Mouse (Mus musculus) forebrain, embryonic 16.5 days (tissue): ENCODE data around the gene Tecpr2. TPM values are rescaled to one million over a fixed set of nuclear protein-coding genes. Genes with fewer than 3 reads are reported as not detected.
A peak's percentile ranks its signal among the peaks of the same experiment; 100 is the strongest.

Source experiments
- ATAC-seq: fragments of 200-750 bp; cut with Nextera tagmentation; 2 replicates; pipeline ENCODE4 v1.8.0; 2017; ENCODE audit warnings: mild to moderate bottlenecking, moderate library complexity
- H3K27ac ChIP-seq: fragments of 300-500 bp; sonication (generic); 2 replicates; pipeline ENCODE4 v1.5.1; 2014; ENCODE audit warnings: low read length, control low read depth
- H3K27me3 ChIP-seq: fragments of 300-500 bp; sonication (generic); replicated peaks from 2 replicates; pipeline ENCODE4 v1.6.1; 2014; ENCODE audit warnings: low read length; ENCODE audit not compliant: control insufficient read depth, insufficient read depth
- H3K36me3 ChIP-seq: fragments of 300-500 bp; sonication (generic); 2 replicates; pipeline ENCODE4 v1.6.1; 2014; ENCODE audit not compliant: control insufficient read depth, insufficient read depth
- H3K4me1 ChIP-seq: fragments of 300-500 bp; sonication (generic); replicated peaks from 2 replicates; pipeline ENCODE4 v1.6.1; 2014; ENCODE audit warnings: low read length; ENCODE audit not compliant: control insufficient read depth, insufficient read depth
- H3K4me2 ChIP-seq: fragments of 300-500 bp; sonication (generic); 2 replicates; pipeline ENCODE4 v1.6.1; 2014; ENCODE audit warnings: mild to moderate bottlenecking, low read length, control low read depth
- H3K4me3 ChIP-seq: fragments of 300-500 bp; sonication (generic); replicated peaks from 2 replicates; pipeline ENCODE4 v1.5.1; 2014; ENCODE audit warnings: mild to moderate bottlenecking, low read length, control low read depth
- H3K9ac ChIP-seq: fragments of 300-500 bp; sonication (generic); replicated peaks from 2 replicates; pipeline ENCODE4 v1.6.1; 2014; ENCODE audit warnings: low read depth, low read length, control low read depth
- H3K9me3 ChIP-seq: fragments of 300-500 bp; sonication (generic); 2 replicates; pipeline ENCODE4 v1.6.1; 2016; ENCODE audit warnings: low read length; ENCODE audit not compliant: control insufficient read depth
- WGBS: fragments of 180-500 bp; shearing (Covaris S2); extraction: QIAGEN DNeasy Blood & Tissue Kit; methylation state at CpG from one replicate; pipeline ENCODE4 v1.1.7; 2014; 5-methylcytosine and 5-hydroxymethylcytosine counted together
- polyA plus RNA-seq: library from polyadenylated mRNA; unstranded; fragments of >200 nt; fragmentation: Nextera tagmentation; extraction: Ambion mirVana; gene quantifications from 2 replicates; pipeline ENCODE4 v1.2.1, GENCODE M21; 2015

The Tecpr2 gene
- polyA plus RNA-seq, 1 experiment from 2014 or later: 9.3 TPM

GRCm38 (mm10) chr12:110891887-110892286 lies 2.8 kb downstream of the Tecpr2 start:
- Histone ChIP-seq H3K36me3 (no peaks in the 10 kb centered on the region), H3K4me3 (no peak overlapping the region), H3K4me1 (peaks cover 21% of the 10 kb centered on the region), H3K27ac (no peak overlapping the region), H3K4me2 (no peak overlapping the region), H3K9ac (no peak overlapping the region), H3K9me3 (no peaks in the 10 kb centered on the region), H3K27me3 (no peaks in the 10 kb centered on the region)
- WGBS: 88% methylated on average over 1 of the region's 1 CpGs
- no peak for ATAC-seq

DNA sequence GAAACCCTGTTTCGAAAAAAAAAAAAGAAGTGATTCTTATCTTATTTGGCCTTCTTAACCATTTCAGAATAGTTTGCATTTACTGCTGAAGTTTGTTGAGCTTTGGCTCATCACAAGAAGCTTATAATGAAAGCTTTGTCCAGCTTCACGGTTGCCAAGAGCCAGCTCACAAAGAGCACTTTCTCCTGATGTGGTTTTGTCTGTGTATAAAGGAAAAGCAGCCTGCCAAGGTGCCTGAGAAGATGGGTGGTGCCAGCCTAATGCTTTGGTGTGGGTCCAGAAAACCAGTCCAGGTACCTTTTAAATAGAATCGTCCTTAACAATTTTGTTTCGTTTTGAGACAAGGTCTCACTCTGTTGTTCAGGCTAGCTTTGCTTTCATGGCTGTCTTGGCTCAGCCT lies 13.0 kb downstream of the Tecpr2 start:
- ATAC-seq: no peak
- H3K4me3 ChIP-seq: no peak overlapping the region
- H3K4me1 ChIP-seq: no peaks in the 10 kb centered on the region
- H3K27ac ChIP-seq: no peak overlapping the region
- H3K27me3 ChIP-seq: no peaks in the 10 kb centered on the region
- H3K9ac ChIP-seq: no peak overlapping the region
- no peaks in the 10 kb centered on the region for H3K36me3 ChIP-seq
- no peak overlapping the region for H3K4me2 ChIP-seq
- 54% methylated on average over 4 of the region's 4 CpGs for WGBS
- H3K9me3 ChIP-seq: no peaks in the 10 kb centered on the region

DNA sequence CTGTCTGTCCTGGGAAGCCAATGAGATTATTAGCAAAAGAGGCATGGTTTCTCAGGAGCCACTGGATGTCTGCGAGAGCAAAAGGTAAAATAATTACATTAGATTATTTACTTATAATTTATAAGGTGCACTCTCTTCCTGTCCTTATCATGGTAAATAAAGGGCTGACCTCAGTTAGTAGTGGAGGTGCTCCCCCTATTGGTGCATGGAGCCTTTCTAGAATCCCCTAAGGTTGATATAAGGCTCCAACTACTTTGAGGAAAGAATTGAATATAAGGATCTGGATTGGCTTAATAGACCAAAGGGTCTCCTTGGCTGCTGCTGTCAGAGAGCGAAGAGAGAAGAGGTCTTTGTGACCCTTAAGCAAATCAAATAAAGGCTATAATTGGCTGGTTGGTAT lies 14.5 kb downstream of the Tecpr2 start:
- 87% methylated on average over 2 of the region's 2 CpGs for WGBS
- H3K9me3 ChIP-seq: no peaks in the 10 kb centered on the region
- no peak for ATAC-seq
- no peaks in the 10 kb centered on the region for H3K4me1 ChIP-seq
- H3K9ac ChIP-seq: no peak overlapping the region
- H3K27me3 ChIP-seq: no peaks in the 10 kb centered on the region
- H3K27ac ChIP-seq: no peak overlapping the region
- H3K4me3 ChIP-seq: no peak overlapping the region
- no peaks in the 10 kb centered on the region for H3K36me3 ChIP-seq
- H3K4me2 ChIP-seq: no peak overlapping the region

DNA sequence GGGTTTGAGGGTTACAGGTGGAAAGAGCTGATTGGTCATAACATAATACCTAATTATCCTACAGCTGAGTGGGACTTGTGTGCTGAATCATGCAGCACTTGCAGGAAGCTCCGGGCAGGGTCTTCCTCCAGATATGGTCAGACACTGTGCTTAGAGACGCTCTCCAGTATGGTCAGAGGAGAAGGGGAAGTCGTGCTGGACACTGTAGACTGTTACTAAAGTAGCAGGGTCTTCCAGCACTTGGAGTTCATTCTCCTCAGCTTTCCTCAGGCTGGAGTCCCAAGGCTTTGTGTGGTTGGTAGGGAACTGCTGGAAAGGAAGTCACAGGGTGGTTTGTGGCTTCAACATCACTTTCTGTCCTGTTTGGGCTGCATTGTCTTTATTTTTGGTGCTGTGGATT lies 18.8 kb downstream of the Tecpr2 start:
- Histone ChIP-seq H3K4me2 (no peak overlapping the region), H3K9ac (no peak overlapping the region), H3K9me3 (no peaks in the 10 kb centered on the region), H3K27ac (no peak overlapping the region), H3K4me3 (no peak overlapping the region), H3K27me3 (no peaks in the 10 kb centered on the region), H3K4me1 (no peaks in the 10 kb centered on the region), H3K36me3 (no peaks in the 10 kb centered on the region)
- WGBS: 93% methylated on average over 3 of the region's 3 CpGs
- no peak for ATAC-seq

- 97% methylated on average over 2 of the region's 2 CpGs for WGBS
- no peak overlapping the region for H3K4me3 ChIP-seq
- H3K4me2 ChIP-seq: no peak overlapping the region
- no peaks in the 10 kb centered on the region for H3K4me1 ChIP-seq
- no peaks in the 10 kb centered on the region for H3K27me3 ChIP-seq
- H3K27ac ChIP-seq: no peak overlapping the region
- H3K9ac ChIP-seq: no peak overlapping the region
- H3K36me3 ChIP-seq: no peaks in the 10 kb centered on the region
- H3K9me3 ChIP-seq: no peaks in the 10 kb centered on the region
- no peak for ATAC-seq
Observed at GRCm38 (mm10) chr12:110909962-110910361, 20.9 kb downstream of the Tecpr2 start.

DNA sequence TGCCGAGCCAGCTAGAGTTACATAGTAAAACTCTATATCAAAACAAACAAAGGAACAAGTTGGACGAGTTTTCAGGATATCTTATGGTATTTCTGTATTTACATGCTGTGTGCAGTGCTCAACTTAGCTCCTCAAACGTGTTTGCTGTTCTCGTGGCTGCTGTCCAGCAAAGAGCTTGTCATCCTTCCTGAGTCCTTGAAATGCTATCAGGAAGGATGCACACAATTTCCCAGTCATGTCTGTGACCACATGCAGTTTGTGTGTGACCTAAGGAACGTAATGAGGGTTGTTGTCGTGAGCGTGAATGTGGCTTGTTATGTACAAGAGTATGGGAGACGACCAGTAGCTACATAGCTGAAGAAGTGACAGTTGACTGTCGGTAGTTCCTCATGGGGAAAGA lies 26.7 kb downstream of the Tecpr2 start:
- no peaks in the 10 kb centered on the region for H3K9me3 ChIP-seq
- no peaks in the 10 kb centered on the region for H3K27me3 ChIP-seq
- peaks cover 3% of the 10 kb centered on the region; the same call in 1 of the 2 replicates for H3K36me3 ChIP-seq
- H3K4me1 ChIP-seq: no peaks in the 10 kb centered on the region
- H3K9ac ChIP-seq: no peak overlapping the region
- H3K4me3 ChIP-seq: no peak overlapping the region
- no peak overlapping the region for H3K27ac ChIP-seq
- 92% methylated on average over 9 of the region's 9 CpGs for WGBS
- no peak overlapping the region for H3K4me2 ChIP-seq
- no peak for ATAC-seq

DNA sequence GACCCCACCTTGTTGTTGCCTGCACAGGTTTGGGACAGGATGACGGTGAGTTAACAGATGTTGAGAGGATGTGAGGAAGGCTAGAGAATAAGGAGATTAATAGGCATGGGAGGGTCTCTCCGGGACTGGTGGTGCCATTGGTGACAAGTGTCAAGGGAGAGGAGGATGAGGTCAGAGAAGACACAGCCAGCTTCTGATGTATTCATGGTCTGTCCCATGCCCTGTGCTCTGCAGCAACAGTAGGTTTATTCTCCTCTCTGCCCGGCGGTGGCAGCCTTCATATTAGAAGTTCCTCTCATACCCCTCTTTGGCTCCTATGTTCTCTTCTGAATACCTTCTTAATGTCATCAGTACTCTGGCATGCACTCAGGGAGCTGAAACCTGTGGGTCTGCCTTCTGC lies 31.2 kb downstream of the Tecpr2 start:
- no peak overlapping the region for H3K9ac ChIP-seq
- H3K4me2 ChIP-seq: no peak overlapping the region
- WGBS: 92% methylated on average over 4 of the region's 4 CpGs
- no peak for ATAC-seq
- no peak overlapping the region for H3K27ac ChIP-seq
- H3K4me3 ChIP-seq: no peak overlapping the region
- peaks cover 3% of the 10 kb centered on the region; the same call in 1 of the 2 replicates for H3K36me3 ChIP-seq
- no peaks in the 10 kb centered on the region for H3K27me3 ChIP-seq
- no peaks in the 10 kb centered on the region for H3K4me1 ChIP-seq
- no peaks in the 10 kb centered on the region for H3K9me3 ChIP-seq

GRCm38 (mm10) chr12:110921572-110921971 lies 32.5 kb downstream of the Tecpr2 start:
- H3K4me2 ChIP-seq: no peak overlapping the region
- H3K4me3 ChIP-seq: no peak overlapping the region
- no peaks in the 10 kb centered on the region for H3K9me3 ChIP-seq
- no peaks in the 10 kb centered on the region for H3K27me3 ChIP-seq
- no peaks in the 10 kb centered on the region for H3K4me1 ChIP-seq
- H3K27ac ChIP-seq: no peak overlapping the region
- no peak for ATAC-seq
- peaks cover 3% of the 10 kb centered on the region; the same call in 1 of the 2 replicates for H3K36me3 ChIP-seq
- H3K9ac ChIP-seq: no peak overlapping the region
- WGBS: 84% methylated on average over 5 of the region's 5 CpGs

DNA sequence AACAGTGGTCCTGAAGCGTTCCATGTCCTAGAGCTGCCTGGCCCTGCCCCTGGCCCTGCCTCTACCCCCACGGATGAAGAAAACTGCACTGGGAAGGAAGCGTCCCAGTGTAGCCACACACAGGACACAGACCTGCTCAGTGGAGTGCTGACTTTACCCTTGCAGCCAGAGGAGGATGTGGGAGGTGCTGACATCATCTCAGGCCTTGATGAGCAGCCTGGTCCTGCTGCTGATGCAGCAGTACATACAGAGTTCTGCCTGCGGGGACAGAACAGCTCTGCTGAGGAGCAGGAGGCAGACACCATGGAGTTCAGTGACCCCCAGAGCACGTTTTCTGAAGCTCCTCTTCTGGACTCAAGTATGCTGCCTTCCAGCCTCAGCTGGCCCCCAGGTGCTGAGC lies 43.8 kb downstream of the Tecpr2 start:
- WGBS: 82% methylated on average over 5 of the region's 5 CpGs
- Histone ChIP-seq H3K4me3 (no peak overlapping the region), H3K4me1 (0 out of 2 replicates have a peak, but pooled peaks cover 2% of the 10 kb centered on the region), H3K36me3 (peaks cover 8% of the 10 kb centered on the region), H3K27me3 (no peaks in the 10 kb centered on the region), H3K27ac (no peak overlapping the region), H3K9me3 (no peaks in the 10 kb centered on the region), H3K9ac (no peak overlapping the region), H3K4me2 (no peak overlapping the region)
- ATAC-seq: no peak

DNA sequence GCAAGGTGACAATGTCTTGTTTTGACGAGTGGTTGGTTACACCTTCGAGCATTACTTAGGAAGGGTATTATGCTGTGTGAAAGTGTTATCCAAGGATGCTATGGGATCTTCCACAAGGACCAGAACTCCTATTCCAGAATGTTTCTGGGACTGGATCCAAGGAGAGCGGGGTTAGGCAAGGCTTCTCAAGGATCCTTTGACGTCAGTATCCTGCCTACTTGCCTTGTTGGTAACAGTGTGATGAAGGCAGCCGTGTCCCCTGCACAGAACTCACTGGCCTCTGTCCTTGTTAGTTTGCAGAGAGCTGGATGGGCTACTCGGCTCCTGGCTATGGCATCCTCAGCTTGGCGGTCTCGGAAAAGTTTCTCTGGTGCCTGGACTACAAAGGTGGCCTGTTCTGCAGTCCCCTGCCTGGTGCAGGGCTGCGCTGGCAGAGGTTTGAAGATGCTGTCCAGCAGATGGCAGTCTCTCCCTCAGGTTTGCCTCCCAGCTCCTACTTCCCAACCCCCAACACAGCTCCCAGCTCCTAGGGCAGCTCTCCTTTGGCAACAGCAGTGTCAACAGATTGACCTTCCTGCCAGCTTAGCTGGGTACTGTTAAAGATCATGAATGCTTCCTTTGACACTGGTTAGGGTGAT lies 47.0 kb downstream of the Tecpr2 start:
- peaks cover 9% of the 10 kb centered on the region for H3K36me3 ChIP-seq
- H3K27ac ChIP-seq: no peak overlapping the region
- WGBS: 50% methylated on average over 9 of the region's 9 CpGs
- 0 out of 2 replicates have a peak, but pooled peaks cover 2% of the 10 kb centered on the region for H3K4me1 ChIP-seq
- peak; percentile 86 for ATAC-seq
- H3K27me3 ChIP-seq: no peaks in the 10 kb centered on the region
- no peak overlapping the region for H3K9ac ChIP-seq
- H3K9me3 ChIP-seq: no peaks in the 10 kb centered on the region
- H3K4me2 ChIP-seq: no peak overlapping the region
- no peak overlapping the region for H3K4me3 ChIP-seq
